Comparison of ENCODE assay signal across 13 mouse cellular contexts in the genomic region with DNA sequence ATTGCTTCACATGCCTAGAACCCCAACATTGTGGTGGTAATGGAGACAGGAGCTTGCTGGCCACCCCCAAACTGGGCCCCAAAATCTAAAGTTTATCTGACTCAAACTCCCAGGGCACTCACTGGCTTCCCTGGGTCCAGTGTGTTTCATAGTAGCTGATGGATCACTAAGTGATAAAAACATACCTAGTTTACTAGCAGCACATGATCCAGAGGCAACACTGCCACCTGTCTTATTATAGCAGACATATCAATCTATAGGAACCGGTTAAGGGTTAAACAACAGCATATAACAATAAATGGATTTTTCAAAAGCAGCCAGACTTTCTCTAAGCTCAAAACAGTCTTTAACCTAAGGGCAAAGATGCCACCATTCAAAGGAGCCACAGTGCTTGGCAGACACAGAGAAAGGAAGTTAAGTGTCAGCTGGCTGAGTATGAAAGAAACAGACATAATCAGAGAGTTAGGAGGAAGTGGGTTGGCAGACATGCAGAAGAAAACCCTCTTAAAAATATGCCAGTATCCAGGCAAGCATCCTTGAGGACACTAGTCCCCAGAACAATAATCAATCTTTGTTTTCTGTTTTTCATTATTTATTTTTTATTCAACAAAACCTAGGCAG.
A peak's percentile ranks its signal among the peaks of the same experiment; 100 is the strongest.
DNase-seq lines count a peak whose midpoint lies in the region; TF ChIP-seq lines count a peak whose summit lies in the region.
"Had no signal": no experiment of that assay in that cellular context is flagged by ENCODE, and none has a peak within 500 bp of the region (broad histone marks: within the 10 kb centered on the region; RNA-seq: fewer than 3 reads in every experiment).

No protein-coding gene starts in this region.

- no peak overlapping the region for H3K9ac ChIP-seq in MEL (ENCODE audit: control insufficient read depth, low read depth, low read length, poor library complexity, severe bottlenecking)
- H3K9ac ChIP-seq: kidney, embryonic 15.5 days; lung, embryonic 14.5 days; neural tube, embryonic 12.5 days had no signal

- TF ChIP-seq EP300 in MEL (IDR thresholded peaks at IDR 0.05; ENCODE audit: low read depth in 1 of 2, low read length in 2 of 2): peak in 1 of 2 experiments; percentile 28; a peak in 1 of 4 replicates

- TF ChIP-seq RAD21 in MEL (IDR thresholded peaks at IDR 0.05; ENCODE audit: low read depth, low read length): no peak; the same call in 1 of the 2 replicates

- H3K4me1 ChIP-seq in thymus, adult 2 months (replicated peaks; ENCODE audit: control insufficient read depth, insufficient read depth, low read length): peaks cover 2% of the 10 kb centered on the region; the same call in 1 of the 2 replicates
- peaks cover 0 to 8% of the 10 kb centered on the region in 2 experiments; a peak in 3 of 4 replicates for H3K4me1 ChIP-seq in MEL (ENCODE audit: control insufficient read depth in 1 of 2, insufficient read depth in 2 of 2, low read length in 2 of 2)
- H3K4me1 ChIP-seq: kidney, embryonic 15.5 days; neural tube, embryonic 12.5 days had no signal

- no peak overlapping the region for H3K4me3 ChIP-seq in thymus, adult 2 months (ENCODE audit: control insufficient read depth, insufficient read depth, low read length)
- H3K4me3 ChIP-seq in MEL (ENCODE audit: control insufficient read depth in 1 of 2, insufficient read depth in 1 of 2, low read depth in 2 of 2, low read length in 2 of 2): no peak overlapping the region
- H3K4me3 ChIP-seq: kidney, embryonic 15.5 days; neural tube, embryonic 12.5 days had no signal

- no peak for TF ChIP-seq POLR2A in thymus, adult 2 months (IDR thresholded peaks at IDR 0.05; ENCODE audit: control insufficient read depth, extremely low read depth, insufficient read depth, low read length, poor library complexity)
- TF ChIP-seq POLR2A in MEL (IDR thresholded peaks at IDR 0.05; ENCODE audit: control insufficient read depth in 1 of 2, insufficient read depth in 1 of 2, low read depth in 1 of 2, low read length in 2 of 2, poor library complexity in 1 of 2): no peak

- WGBS in thymus, adult 2 months: 44% methylated on average over 1 of the region's 1 CpGs

- H3K27me3 ChIP-seq in thymus, adult 2 months (ENCODE audit: control insufficient read depth, insufficient read depth, low read length): no peaks in the 10 kb centered on the region
- H3K27me3 ChIP-seq in MEL (ENCODE audit: control insufficient read depth in 1 of 2, insufficient read depth in 2 of 2, low read length in 2 of 2): no peaks in the 10 kb centered on the region
- H3K27me3 ChIP-seq: kidney, embryonic 15.5 days; neural tube, embryonic 12.5 days had no signal

- no peaks in the 10 kb centered on the region for H3K36me3 ChIP-seq in thymus, adult 2 months (ENCODE audit: control insufficient read depth, insufficient read depth, low read length)
- H3K36me3 ChIP-seq in MEL (ENCODE audit: control insufficient read depth in 1 of 2, insufficient read depth in 2 of 2, low read length in 2 of 2): peaks cover 0 to 19% of the 10 kb centered on the region in 2 experiments; a peak in 2 of 4 replicates
- H3K36me3 ChIP-seq: kidney, embryonic 15.5 days; neural tube, embryonic 12.5 days had no signal

- H3K27ac ChIP-seq in thymus, adult 2 months (ENCODE audit: control insufficient read depth, insufficient read depth, low read length): no peak overlapping the region
- no peak overlapping the region for H3K27ac ChIP-seq in MEL (ENCODE audit: control insufficient read depth, low read depth, low read length)
- H3K27ac ChIP-seq: kidney, embryonic 15.5 days; neural tube, embryonic 12.5 days had no signal

- TF ChIP-seq CTCF in thymus, adult 2 months (IDR thresholded peaks at IDR 0.05; ENCODE audit: borderline replicate concordance, control insufficient read depth, extremely low read depth, insufficient read depth, low read length, poor library complexity): no peak
- TF ChIP-seq CTCF in MEL (IDR thresholded peaks at IDR 0.05 in 2 of 3, conservative IDR thresholded peaks at IDR 0.05 in 1 of 3; ENCODE audit: control insufficient read depth in 1 of 3, insufficient read depth in 1 of 3, low read depth in 2 of 3, low read length in 3 of 3, poor library complexity in 1 of 3, severe bottlenecking in 1 of 3): peak in 1 of 3 experiments; percentile 7; a peak in 1 of 6 replicates

- peak; percentile 28 for DNase-seq in thymus, adult 2 months
- DNase-seq in thymus, adult 18-20 months: no peak
- DNase-seq in MEL (ENCODE audit: low read depth, low spot score) (peak; percentile 59), adipocyte (ENCODE audit: low spot score) (no peak)
- DNase-seq in induced T-regulatory cell, adult 2 months (ENCODE audit: low read depth): peak; percentile 33
- DNase-seq in thymus, postnatal 25 days: peak; percentile 23
- DNase-seq in gastrocnemius, adult 18-20 months (ENCODE audit: low spot score): no peak
- DNase-seq: cerebellum, adult 9-10 months; heart, adult 18-20 months; lung, embryonic 14.5 days had no signal

- no peaks in the 10 kb centered on the region for H3K79me2 ChIP-seq in MEL (ENCODE audit: control insufficient read depth, insufficient read depth, low read length, poor library complexity)

- H3K9me3 ChIP-seq in MEL (replicated peaks; ENCODE audit: insufficient read depth, low read length): no peaks in the 10 kb centered on the region
- H3K9me3 ChIP-seq: G1E; kidney, embryonic 15.5 days; neural tube, embryonic 12.5 days had no signal

TF ChIP-seq in MEL, 35 proteins besides CTCF, POLR2A, EP300 and RAD21:
- no peak for TF ChIP-seq CHD2 (IDR thresholded peaks at IDR 0.05; ENCODE audit: low read length)
- TF ChIP-seq ETS1 (IDR thresholded peaks at IDR 0.05; ENCODE audit: low read depth, low read length): peak; percentile 67; the same call in 1 of the 2 replicates
- no peak for TF ChIP-seq ELF1 (IDR thresholded peaks at IDR 0.05; ENCODE audit: low read depth, low read length)
- TF ChIP-seq POLR2AphosphoS5 (IDR thresholded peaks at IDR 0.05; ENCODE audit: borderline replicate concordance, low read depth, low read length): no peak
- TF ChIP-seq RCOR1 (IDR thresholded peaks at IDR 0.05; ENCODE audit: low read depth, low read length): no peak
- 0 out of 2 replicates have a peak, but pooled peaks have one; percentile 25 for TF ChIP-seq SIN3A (IDR thresholded peaks at IDR 0.05; ENCODE audit: low read length)
- TF ChIP-seq SMC3 (IDR thresholded peaks at IDR 0.05; ENCODE audit: low read depth, low read length): no peak
- no peak for TF ChIP-seq MAZ (IDR thresholded peaks at IDR 0.05; ENCODE audit: low read depth, low read length)
- no peak for TF ChIP-seq ZKSCAN1 (IDR thresholded peaks at IDR 0.05; ENCODE audit: low read depth, low read length)
- no peak for TF ChIP-seq CHD1 (IDR thresholded peaks at IDR 0.05; ENCODE audit: low read depth, low read length)
- TF ChIP-seq KAT2A (conservative IDR thresholded peaks at IDR 0.05; ENCODE audit: low read depth, low read length): no peak
- TF ChIP-seq MAX (IDR thresholded peaks at IDR 0.05; ENCODE audit: low read length): no peak
- TF ChIP-seq BHLHE40 (IDR thresholded peaks at IDR 0.05; ENCODE audit: borderline replicate concordance, low read depth, low read length): no peak
- TF ChIP-seq MAFK (IDR thresholded peaks at IDR 0.05; ENCODE audit: borderline replicate concordance, low read depth, low read length): no peak
- no peak for TF ChIP-seq ZNF384 (IDR thresholded peaks at IDR 0.05; ENCODE audit: low read depth, low read length)
- TF ChIP-seq JUND (IDR thresholded peaks at IDR 0.05; ENCODE audit: low read depth, low read length): no peak
- TF ChIP-seq MYB (IDR thresholded peaks at IDR 0.05; ENCODE audit: low read depth, low read length): no peak
- TF ChIP-seq ZMIZ1 (IDR thresholded peaks at IDR 0.05; ENCODE audit: low read depth, low read length): no peak
- no peak for TF ChIP-seq TAL1 (IDR thresholded peaks at IDR 0.05; ENCODE audit: low read length)
- TF ChIP-seq NRF1 (IDR thresholded peaks at IDR 0.05; ENCODE audit: insufficient read depth, low read depth, low read length, poor library complexity, severe bottlenecking): no peak
- TF ChIP-seq GATA1 (IDR thresholded peaks at IDR 0.05; ENCODE audit: low read depth, low read length): no peak
- no peak for TF ChIP-seq TBP (IDR thresholded peaks at IDR 0.05; ENCODE audit: low read depth, low read length)
- TF ChIP-seq MYC (IDR thresholded peaks at IDR 0.05; ENCODE audit: low read depth, low read length): no peak
- TF ChIP-seq HCFC1 (IDR thresholded peaks at IDR 0.05; ENCODE audit: low read depth, low read length): 0 out of 2 replicates have a peak, but pooled peaks have one; percentile 15

Comparison
In these comparisons a context has a peak if more than half of its experiments do, and no peak if none do; other contexts are left out.
1. DNase-seq: peak in thymus, adult 2 months (single experiment), MEL (single experiment), induced T-regulatory cell, adult 2 months (single experiment) and thymus, postnatal 25 days (single experiment); none in thymus, adult 18-20 months (0 of 2), adipocyte (single experiment) and gastrocnemius, adult 18-20 months (single experiment).